Mouse (Mus musculus) bone marrow, adult 2 months (tissue): Measurements from ENCODE around the gene Ebp.

Experiments used
- CTCF ChIP-seq: fragments of 200-500 bp; IDR thresholded peaks from 2 replicates; pipeline ENCODE4 v1.5.1; 2011; ENCODE audit warnings: low read length, control low read depth; ENCODE audit not compliant: control insufficient read depth, insufficient read depth
- POLR2A ChIP-seq: fragments of 200-500 bp; IDR thresholded peaks from 2 replicates; pipeline ENCODE4 v1.6.1; 2011; ENCODE audit warnings: low read depth, mild to moderate bottlenecking, control low read depth, low read length, borderline replicate concordance; ENCODE audit not compliant: control insufficient read depth

GRCm38 (mm10) chrX:8204076-8204475 lies 10.8 kb upstream of the Ebp start:
- no peak for TF ChIP-seq POLR2A
- no peak for TF ChIP-seq CTCF
